Mouse (Mus musculus) small intestine, adult 2 months (tissue): ENCODE results near the gene Krtap7-1.

Experiments
- CTCF ChIP-seq: fragments of 200-500 bp; IDR thresholded peaks from 2 replicates; pipeline ENCODE4 v1.5.1; 2012; ENCODE audit warnings: low read depth, mild to moderate bottlenecking, control low read depth, inconsistent platforms, low read length, moderate library complexity, mixed read lengths; ENCODE audit not compliant: insufficient replicate concordance, insufficient read length; ENCODE audit errors: extremely low read depth
- POLR2A ChIP-seq: fragments of 200-500 bp; IDR thresholded peaks from 2 replicates; pipeline ENCODE4 v1.6.1; 2012; ENCODE audit warnings: low read depth, mild to moderate bottlenecking, control low read depth, inconsistent platforms, low read length, moderate library complexity

- TF ChIP-seq CTCF (no peak), POLR2A (no peak)
Measured at GRCm38 (mm10) chr16:89528380-89528779, 20.3 kb upstream of the Krtap7-1 start.
